Mouse (Mus musculus): ENCODE results near the gene Atp6v0d1.

DNA sequence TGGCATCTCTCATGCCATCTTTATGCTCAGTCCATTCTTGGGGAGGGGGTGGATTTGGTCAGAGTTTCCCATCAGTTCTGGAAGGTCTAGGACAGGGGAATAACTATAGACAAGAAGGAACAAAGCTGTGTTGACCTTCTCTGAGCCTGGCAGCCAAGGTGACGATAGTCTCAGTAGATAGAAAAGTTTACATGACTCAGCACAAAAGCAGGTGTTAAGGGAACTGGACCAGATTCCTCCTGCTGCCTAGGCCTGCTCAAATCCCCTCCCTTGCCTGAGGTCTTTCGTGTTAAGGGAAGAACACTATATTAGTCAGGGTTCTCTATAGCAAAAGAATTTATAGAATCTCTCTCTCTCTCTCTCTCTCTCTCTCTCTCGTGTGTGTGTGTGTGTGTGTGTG, 13.9 kb upstream of the Atp6v0d1 start:
- TF ChIP-seq CTCF (IDR thresholded peaks at IDR 0.05; ENCODE audit: low read depth, low read length), result no peak
- TF ChIP-seq TAL1 (conservative IDR thresholded peaks at IDR 0.05; ENCODE audit: low read depth, low read length), result no peak

Measured in G1E (cell line).